Mouse (Mus musculus) v-Abl transformed pro-B cells (cell line): ENCODE data around the gene Cacna1s.

Experiments used
- in situ Hi-C, 2 experiments: fragments of 400-800 bp; cut with MboI; formaldehyde crosslinking; loops; one replicate each; pipeline ENCODE4 v1.15.1; 2025; ENCODE audit not compliant: unreplicated experiment in 2 of 2

The Cacna1s gene

GRCm38 (mm10) chr1:136050312-136051012, 2.1 kb upstream of the Cacna1s start, which contains the start of gene Ascl5:
Gene Ascl5, plus strand, starts transcription at chr1:136050804.
- in situ Hi-C loops = no loop called here

- in situ Hi-C loops = no loop called here
Observed at GRCm38 (mm10) chr1:136051013-136051315, 1.6 kb upstream of the Cacna1s start.

GRCm38 (mm10) chr1:136051465-136051864, 1.1 kb upstream of the Cacna1s start:
- in situ Hi-C loops = no loop called here

GRCm38 (mm10) chr1:136055771-136056170, 3.2 kb downstream of the Cacna1s start:
- in situ Hi-C loops = no loop called here

- in situ Hi-C loops = no loop called here
Observed at GRCm38 (mm10) chr1:136058594-136058993, 6.0 kb downstream of the Cacna1s start.

GRCm38 (mm10) chr1:136061041-136061789, 8.7 kb downstream of the Cacna1s start:
- in situ Hi-C loops = no loop called here

- in situ Hi-C loops = no loop called here
Observed at GRCm38 (mm10) chr1:136061790-136062141, 9.2 kb downstream of the Cacna1s start.

GRCm38 (mm10) chr1:136063991-136064390, 11.4 kb downstream of the Cacna1s start:
- in situ Hi-C loops = no loop called here

GRCm38 (mm10) chr1:136066621-136067020, 14.1 kb downstream of the Cacna1s start:
- in situ Hi-C loops = no loop called here

- in situ Hi-C loops = no loop called here
Observed at GRCm38 (mm10) chr1:136067579-136067978, 15.0 kb downstream of the Cacna1s start.

GRCm38 (mm10) chr1:136076086-136076485, 23.5 kb downstream of the Cacna1s start:
- in situ Hi-C loops = no loop called here

- in situ Hi-C loops = no loop called here
Observed at GRCm38 (mm10) chr1:136077656-136078055, 25.1 kb downstream of the Cacna1s start.

GRCm38 (mm10) chr1:136081161-136081560, 28.6 kb downstream of the Cacna1s start:
- in situ Hi-C loops = no loop called here

GRCm38 (mm10) chr1:136085988-136086685, 33.6 kb downstream of the Cacna1s start:
- in situ Hi-C loops = no loop called here

- in situ Hi-C loops = no loop called here
Observed at GRCm38 (mm10) chr1:136089368-136090165, 37.0 kb downstream of the Cacna1s start.

- in situ Hi-C loops = no loop called here
Observed at GRCm38 (mm10) chr1:136093726-136094125, 41.2 kb downstream of the Cacna1s start.

GRCm38 (mm10) chr1:136094807-136095206, 42.3 kb downstream of the Cacna1s start:
- in situ Hi-C loops = no loop called here

GRCm38 (mm10) chr1:136102094-136102493, 49.5 kb downstream of the Cacna1s start:
- in situ Hi-C loops = no loop called here

- in situ Hi-C loops = no loop called here
Observed at GRCm38 (mm10) chr1:136102551-136102950, 50.0 kb downstream of the Cacna1s start.

- in situ Hi-C loops = no loop called here
Observed at GRCm38 (mm10) chr1:136102981-136103380, 50.4 kb downstream of the Cacna1s start.

GRCm38 (mm10) chr1:136103696-136104095, 51.1 kb downstream of the Cacna1s start:
- in situ Hi-C loops = no loop called here
